Mouse (Mus musculus): ENCODE results near the gene Mgat4b.

DNA sequence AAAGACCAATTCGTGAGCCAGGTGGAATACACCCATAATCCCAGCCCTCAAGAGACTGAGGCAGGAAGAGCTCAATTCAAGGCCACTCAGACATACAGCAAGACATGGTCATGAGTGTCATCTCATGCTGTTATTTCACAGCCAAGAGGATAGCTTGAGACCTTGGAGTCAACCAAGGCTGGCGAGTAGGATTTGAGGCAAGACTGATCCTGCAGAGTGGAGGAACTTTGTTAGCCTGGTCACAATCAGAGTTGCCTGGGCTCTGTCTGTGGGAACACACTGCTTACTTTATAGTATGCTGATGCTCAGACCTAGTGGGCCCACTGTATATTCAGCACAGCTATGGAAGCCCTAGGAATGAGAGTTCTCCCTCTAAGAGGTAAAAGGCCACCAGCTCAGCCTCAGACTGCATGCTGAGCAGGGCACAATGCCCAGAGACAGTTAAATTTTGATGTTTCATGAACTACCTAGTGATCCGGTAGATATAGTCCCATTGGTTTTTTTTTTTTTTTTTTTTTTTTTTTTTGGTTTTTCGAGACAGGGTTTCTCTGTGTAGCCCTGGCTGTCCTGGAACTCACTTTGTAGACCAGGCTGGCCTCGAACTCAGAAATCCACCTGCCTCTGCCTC, 12.4 kb upstream of the Mgat4b start:
- TF ChIP-seq POLR2A (IDR thresholded peaks at IDR 0.05; ENCODE audit: low read depth, low read length) = no peak
- no peak for TF ChIP-seq CTCF (IDR thresholded peaks at IDR 0.05; ENCODE audit: extremely low read depth, insufficient read length, insufficient replicate concordance, low read depth, low read length)

All from small intestine, adult 2 months (tissue).